Mouse (Mus musculus) heart, adult 2 months (tissue): ENCODE measurements around the gene Olfr1312.

Experiments
- CTCF ChIP-seq: fragments of 200-600 bp; IDR thresholded peaks from 2 replicates; pipeline ENCODE4 v1.8.1; 2022; ENCODE audit warnings: antibody characterized with exemption, mild to moderate bottlenecking, moderate library complexity
- EP300 ChIP-seq: fragments of 200-500 bp; IDR thresholded peaks from 2 replicates; pipeline ENCODE4 v1.6.1; 2011; ENCODE audit warnings: low read depth, low read length, control low read depth; ENCODE audit not compliant: insufficient read depth

DNA sequence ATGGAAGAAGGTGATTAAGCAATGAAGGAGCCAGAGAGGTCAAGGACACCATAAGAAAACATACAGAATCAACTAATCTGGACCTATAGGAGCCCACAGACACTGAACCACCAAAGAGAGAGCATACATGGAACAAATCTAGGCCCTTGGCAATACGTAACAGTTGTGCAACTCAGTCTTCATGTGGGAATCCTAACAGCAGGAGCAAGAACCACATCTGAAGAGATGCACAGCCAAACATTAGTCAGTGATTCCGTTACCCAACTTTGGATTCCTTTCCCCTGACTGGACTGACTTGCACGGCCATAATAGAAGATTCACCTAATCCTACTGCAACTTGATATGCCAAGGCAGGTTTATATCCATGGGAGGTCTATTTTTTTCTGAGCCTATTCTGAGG lies 35.1 kb downstream of the Olfr1312 start:
- TF ChIP-seq CTCF (no peak), EP300 (no peak)
